Mouse (Mus musculus) spleen, postnatal 36 days (tissue): Measurements from ENCODE around the gene Pla2g12a.

ENCODE experiments used
- DNase-seq, 2 experiments: peaks; one replicate each; pipeline ENCODE4 v3.0.0; 2022; ENCODE audit warnings: low spot score in 2 of 2, mixed read lengths in 1 of 2

Pla2g12a gene

GRCm38 (mm10) chr3:129878405-129879021 lies at the start of gene Pla2g12a:
Pla2g12a (plus strand) TSS chr3:129878606.
- DNase-seq: peak; percentile 84 to 85

- peak; percentile 36 to 42 for DNase-seq
These were observed 47.8 kb upstream of the Pla2g12a start for GRCm38 (mm10) chr3:129830626-129831025.

- DNase-seq: peak; percentile 92 to 94
These were observed 47.3 kb upstream of the Pla2g12a start, which contains the start of gene Gar1 for GRCm38 (mm10) chr3:129831035-129831568. Gar1 (minus strand) TSS chr3:129831396.

- no peak for DNase-seq
These were observed 42.9 kb upstream of the Pla2g12a start, which contains the start of gene Cfi for GRCm38 (mm10) chr3:129835388-129835934. Cfi (plus strand) TSS chr3:129835884.

GRCm38 (mm10) chr3:129836051-129836697 lies 42.2 kb upstream of the Pla2g12a start:
- DNase-seq: no peak

GRCm38 (mm10) chr3:129836965-129837364 lies 41.4 kb upstream of the Pla2g12a start:
- no peak for DNase-seq

GRCm38 (mm10) chr3:129838017-129838416 lies 40.4 kb upstream of the Pla2g12a start:
- no peak for DNase-seq

GRCm38 (mm10) chr3:129845868-129846267 lies 32.5 kb upstream of the Pla2g12a start:
- DNase-seq: no peak

GRCm38 (mm10) chr3:129846846-129847245 lies 31.6 kb upstream of the Pla2g12a start:
- no peak for DNase-seq

- DNase-seq: no peak
These were observed 15.8 kb upstream of the Pla2g12a start for GRCm38 (mm10) chr3:129862592-129862991.

- DNase-seq: peak; percentile 9 to 24
These were observed 14.7 kb upstream of the Pla2g12a start for GRCm38 (mm10) chr3:129863698-129864097.

- DNase-seq: no peak
These were observed 1.1 kb upstream of the Pla2g12a start for GRCm38 (mm10) chr3:129877327-129877726.

GRCm38 (mm10) chr3:129879131-129879757 lies 838 bp downstream of the Pla2g12a start:
- DNase-seq: peak; percentile 12 to 21

GRCm38 (mm10) chr3:129879913-129880312 lies 1.5 kb downstream of the Pla2g12a start:
- DNase-seq: no peak

GRCm38 (mm10) chr3:129880925-129881593 lies 2.7 kb downstream of the Pla2g12a start:
- peak in 1 of 2 experiments; percentile 33 for DNase-seq

- DNase-seq: no peak
These were observed 7.2 kb downstream of the Pla2g12a start for GRCm38 (mm10) chr3:129885577-129885976.

- no peak for DNase-seq
These were observed 8.0 kb downstream of the Pla2g12a start for GRCm38 (mm10) chr3:129886430-129886829.

- DNase-seq: no peak
These were observed 9.5 kb downstream of the Pla2g12a start for GRCm38 (mm10) chr3:129887779-129888517.

GRCm38 (mm10) chr3:129892003-129892402 lies 13.6 kb downstream of the Pla2g12a start:
- no peak for DNase-seq

- DNase-seq: no peak
These were observed 14.7 kb downstream of the Pla2g12a start for GRCm38 (mm10) chr3:129893143-129893542.

- no peak for DNase-seq
These were observed 18.2 kb downstream of the Pla2g12a start for GRCm38 (mm10) chr3:129896591-129896990.
